Mouse (Mus musculus) granulocyte monocyte progenitor cell, adult 5-6 weeks (primary cell): ENCODE data around the gene Stambpl1. TPM values are rescaled to one million over a fixed set of nuclear protein-coding genes. Genes with fewer than 3 reads are reported as not detected.

Experiments used
- ATAC-seq: replicated peaks from 2 replicates; pipeline ENCODE4 v1.8.0; 2016; ENCODE audit warnings: mild to moderate bottlenecking, moderate TSS enrichment, inconsistent platforms; ENCODE audit not compliant: poor library complexity, severe bottlenecking
- total RNA-seq, 2 experiments: library from RNA; stranded (forward) in 1 of 2; stranded (reverse) in 1 of 2; fragments of 200-712, 200-1000 nt in 1 of 2; fragments of >200 nt in 1 of 2; fragmentation: Nextera tagmentation in 1 of 2; gene quantifications; 2 replicates each; pipeline ENCODE4 v1.2.3; 2014 to 2017

The Stambpl1 gene
- total RNA-seq, 2 experiments from 2014 or later: 12.7 to 34.2 TPM

GRCm38 (mm10) chr19:34233944-34234343 lies 41.9 kb downstream of the Stambpl1 start:
- peak; percentile 73 for ATAC-seq

GRCm38 (mm10) chr19:34236049-34236448 lies 44.0 kb downstream of the Stambpl1 start:
- no peak for ATAC-seq

- no peak for ATAC-seq
These were observed 45.7 kb downstream of the Stambpl1 start for GRCm38 (mm10) chr19:34237746-34238145.

- no peak for ATAC-seq
These were observed 48.4 kb downstream of the Stambpl1 start for GRCm38 (mm10) chr19:34240273-34241039.

- peak; percentile 56; the same call in 1 of the 2 replicates for ATAC-seq
These were observed 49.4 kb downstream of the Stambpl1 start for GRCm38 (mm10) chr19:34241247-34241915.

DNA sequence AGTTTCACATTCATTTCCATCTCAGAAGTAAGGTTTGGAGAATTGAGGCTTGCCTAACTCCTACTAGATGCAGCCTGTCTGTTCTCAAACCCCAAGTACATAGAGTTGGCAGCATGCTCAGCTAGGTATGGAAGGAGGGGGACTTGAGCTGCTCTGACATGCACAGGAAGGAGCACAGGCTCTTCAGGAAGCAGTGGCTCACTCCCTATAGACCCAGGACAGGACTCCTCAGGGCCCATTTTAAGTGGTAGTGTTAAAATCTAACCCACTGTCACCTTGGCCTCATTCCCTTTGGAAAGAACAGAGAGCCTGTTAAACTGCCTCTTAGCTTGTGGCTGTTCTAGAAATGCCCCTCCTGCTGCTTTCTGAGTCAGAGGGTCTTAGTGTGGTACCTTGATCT lies 50.9 kb downstream of the Stambpl1 start:
- no peak for ATAC-seq

- peak; percentile 60 for ATAC-seq
These were observed 52.0 kb downstream of the Stambpl1 start for GRCm38 (mm10) chr19:34244056-34244455.

DNA sequence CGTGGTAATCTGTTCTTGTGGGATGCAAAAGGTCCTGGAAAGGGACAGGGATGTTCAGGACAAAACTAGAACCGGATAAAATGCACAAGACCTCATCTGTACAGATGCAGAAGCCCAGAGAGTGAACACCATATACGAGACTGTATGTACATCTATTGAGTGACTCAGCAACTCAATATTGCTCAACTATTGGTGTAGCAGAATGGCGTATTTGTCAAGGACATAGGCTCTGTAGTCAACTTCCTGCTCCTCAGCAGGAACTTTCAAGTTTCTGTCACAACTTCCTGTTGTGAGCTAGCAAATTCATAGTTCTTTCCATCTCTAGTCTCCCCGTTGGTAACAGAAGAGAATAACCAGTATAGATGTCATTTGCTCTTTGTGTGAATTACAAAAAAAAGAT lies 56.5 kb downstream of the Stambpl1 start:
- ATAC-seq: peak; percentile 98

- ATAC-seq: no peak
These were observed 58.6 kb downstream of the Stambpl1 start for GRCm38 (mm10) chr19:34250621-34251020.

DNA sequence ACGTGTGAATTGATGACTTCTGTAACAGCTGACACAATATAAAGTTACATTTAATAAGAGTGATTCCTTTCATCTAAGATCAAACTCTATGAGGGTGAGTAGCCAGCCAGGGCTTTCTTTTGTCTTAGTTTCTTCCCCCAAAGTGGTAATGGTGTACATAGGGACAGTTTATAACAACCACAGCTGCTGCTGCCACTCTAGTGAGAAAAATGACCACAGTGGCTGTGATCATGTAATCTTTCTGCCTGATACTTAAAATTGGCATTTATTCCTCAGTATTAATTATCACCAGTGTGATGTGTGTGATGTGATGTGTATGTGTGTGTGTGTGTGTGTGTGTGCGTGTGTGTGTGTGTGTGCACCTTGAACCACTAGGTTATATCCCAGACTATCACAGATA lies 59.9 kb downstream of the Stambpl1 start:
- no peak for ATAC-seq

DNA sequence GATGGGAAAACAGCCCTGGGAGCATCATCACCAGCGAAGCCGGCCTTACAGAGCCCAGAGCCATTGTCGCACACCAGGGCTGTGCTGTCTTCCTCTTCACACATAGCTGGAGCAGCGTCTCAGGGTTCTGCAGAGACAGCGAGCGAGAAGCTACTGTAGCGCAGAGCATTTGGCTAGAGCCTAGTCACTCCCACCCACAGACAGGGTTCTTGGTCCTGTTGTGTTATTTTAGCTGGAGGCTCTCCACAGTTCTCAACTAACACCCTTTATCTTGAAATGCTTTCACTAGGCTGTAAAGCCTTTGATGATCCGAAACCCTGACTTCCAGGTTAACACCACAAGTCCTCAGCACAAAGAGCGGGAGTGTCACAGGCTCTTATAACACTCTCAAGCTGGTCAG lies 60.4 kb downstream of the Stambpl1 start:
- no peak for ATAC-seq

- ATAC-seq: peak; percentile 89
These were observed 62.3 kb downstream of the Stambpl1 start for GRCm38 (mm10) chr19:34254101-34254879.

- no peak for ATAC-seq
These were observed 63.1 kb downstream of the Stambpl1 start, which contains the start of gene Acta2 for GRCm38 (mm10) chr19:34254880-34255681. Gene Acta2, minus strand, starts transcription at chr19:34255590.

GRCm38 (mm10) chr19:34256149-34256548 lies 64.1 kb downstream of the Stambpl1 start:
- no peak; the same call in 1 of the 2 replicates for ATAC-seq

DNA sequence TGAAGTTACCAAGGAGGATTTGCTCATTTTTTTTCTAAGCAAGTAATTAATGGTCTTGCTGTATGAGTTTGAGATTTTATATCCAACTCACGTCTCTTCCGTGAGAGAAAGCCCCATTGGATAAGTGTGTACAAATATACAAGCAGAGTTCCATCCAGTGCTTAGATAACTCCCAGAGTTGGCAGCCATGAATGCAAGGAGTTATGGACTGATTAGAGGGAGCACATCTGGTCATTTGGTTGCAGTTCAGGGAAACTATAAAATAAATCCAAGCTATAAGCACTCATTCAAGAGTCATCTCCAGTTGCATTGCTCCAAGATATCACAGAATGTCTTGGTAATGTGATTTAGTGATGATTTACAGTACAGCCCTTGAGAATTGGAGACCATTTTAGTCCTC lies 64.9 kb downstream of the Stambpl1 start:
- no peak for ATAC-seq

- peak; percentile 97 for ATAC-seq
These were observed 70.4 kb downstream of the Stambpl1 start for GRCm38 (mm10) chr19:34262273-34262974.

GRCm38 (mm10) chr19:34265604-34266193 lies 73.7 kb downstream of the Stambpl1 start:
- ATAC-seq: no peak

GRCm38 (mm10) chr19:34268991-34269390 lies 77.0 kb downstream of the Stambpl1 start:
- no peak for ATAC-seq

DNA sequence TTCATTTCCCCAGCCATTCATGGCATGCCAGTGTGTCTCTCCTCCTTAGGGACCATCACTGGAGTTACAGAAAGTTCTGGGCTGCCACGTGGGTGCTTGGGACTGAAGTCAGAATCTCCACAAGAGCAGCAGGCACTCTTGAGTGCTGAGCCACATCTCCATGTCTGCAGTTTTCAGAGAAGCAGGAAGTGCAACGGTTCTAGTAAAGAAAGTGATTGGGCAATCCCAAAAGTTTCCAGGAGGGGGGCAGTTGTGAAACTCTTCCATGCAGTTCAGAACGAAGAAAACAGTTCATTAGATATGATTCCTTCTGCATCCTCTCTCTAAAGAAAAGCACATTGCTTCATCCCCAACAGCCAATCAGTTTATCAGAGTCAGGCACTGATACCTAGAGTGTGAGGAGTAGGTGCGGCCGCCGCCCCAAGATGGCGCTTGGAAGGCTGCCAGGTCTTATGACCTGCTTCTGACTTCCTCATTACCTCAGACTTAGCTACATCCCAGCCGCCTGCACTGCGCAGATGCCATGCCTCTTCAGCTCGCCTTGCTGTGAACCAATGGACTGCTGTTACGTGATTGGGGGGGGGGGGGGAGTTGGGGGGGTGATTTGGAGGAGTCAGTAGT lies 78.2 kb downstream of the Stambpl1 start:
- peak; percentile 98 for ATAC-seq
